Mouse (Mus musculus) gastrocnemius, postnatal 10 days (tissue): Measurements from ENCODE around the gene Camta1. TPM values are rescaled to one million over a fixed set of nuclear protein-coding genes. Genes with fewer than 3 reads are reported as not detected.

Experiments
- DNase-seq: peaks from one replicate; pipeline ENCODE4 v3.0.0; 2021; ENCODE audit warnings: mixed read lengths
- total RNA-seq, 2 experiments: library from RNA; stranded (reverse); gene quantifications; 2 replicates each; pipeline ENCODE4 v1.2.3; 2021

Gene Camta1
- total RNA-seq, 2 experiments from 2014 or later: 71.6 to 82.8 TPM

DNA sequence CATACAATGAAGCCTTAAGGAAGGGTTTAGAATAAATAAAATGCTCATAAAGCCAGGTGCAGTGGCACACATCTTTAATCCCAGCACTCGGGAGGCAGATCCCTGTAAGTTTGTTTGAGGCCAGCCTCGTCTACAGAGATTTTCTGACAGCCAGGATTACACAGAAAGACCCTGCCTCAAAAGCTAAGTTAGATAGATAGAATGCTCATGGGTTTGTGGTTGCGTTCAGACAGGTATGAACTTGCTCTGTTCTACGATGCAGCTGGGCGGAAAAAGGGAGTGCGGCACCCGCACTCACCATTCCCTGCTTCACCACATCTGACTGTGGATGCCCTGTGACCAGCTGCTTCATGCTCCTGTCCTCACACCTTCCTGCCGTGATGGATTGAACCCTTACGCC is 882.2 kb downstream of the Camta1 start:
- no peak for DNase-seq

DNA sequence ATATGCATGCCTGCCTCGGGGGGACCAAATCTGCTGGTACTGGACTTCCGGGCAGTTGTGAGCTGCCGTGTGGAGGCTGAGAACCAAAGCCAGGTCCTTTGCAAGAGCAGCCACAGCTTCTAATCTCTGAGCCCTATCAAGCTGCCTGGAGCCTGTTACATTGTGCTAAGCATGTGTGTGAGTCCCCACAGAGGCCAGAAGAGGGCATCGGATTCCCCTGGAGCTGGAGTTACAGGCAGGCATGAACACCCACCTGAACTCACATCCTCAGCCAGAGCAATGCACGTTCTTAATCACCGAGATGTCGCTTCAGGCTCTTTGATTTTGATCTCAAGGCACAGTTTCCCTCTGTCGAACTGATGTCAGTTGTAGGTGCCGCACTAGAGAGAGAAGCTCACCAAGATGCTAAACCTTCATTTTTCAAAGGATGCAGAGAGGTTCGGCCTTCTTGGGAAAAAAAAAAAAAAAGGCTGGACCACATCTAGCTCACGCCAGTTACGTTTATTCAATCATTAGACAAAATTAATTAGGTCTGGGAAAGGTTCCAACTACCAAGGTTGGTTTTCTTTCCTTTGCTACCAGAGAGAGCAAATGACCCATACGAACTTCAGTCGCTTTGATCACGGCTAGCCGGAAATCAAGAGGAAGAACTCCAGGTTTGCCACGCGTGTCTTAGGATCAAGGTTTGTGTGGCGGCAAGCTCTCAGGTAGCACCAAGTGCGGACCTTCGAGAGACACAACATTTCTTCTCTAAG is 883.3 kb downstream of the Camta1 start:
- DNase-seq: no peak

DNA sequence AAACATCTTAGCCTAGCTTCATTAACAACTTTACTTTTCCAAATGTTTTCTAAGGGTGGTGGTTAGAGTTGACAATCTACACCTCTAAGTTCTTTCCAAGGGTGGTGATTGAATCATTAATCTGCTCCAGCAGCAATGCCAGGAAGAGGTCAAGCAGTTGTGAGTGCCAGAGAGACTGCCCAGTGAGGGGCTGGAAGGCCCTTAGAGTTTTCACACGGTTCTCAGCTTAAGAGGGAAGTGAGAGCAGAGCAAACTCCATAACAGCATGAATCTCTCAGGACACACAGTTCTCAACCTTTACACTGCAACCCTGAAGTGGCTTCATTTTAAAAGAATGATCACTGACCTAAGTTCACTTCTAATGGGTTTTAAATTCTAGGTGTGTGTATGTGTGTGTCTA is 886.5 kb downstream of the Camta1 start:
- DNase-seq: no peak

DNA sequence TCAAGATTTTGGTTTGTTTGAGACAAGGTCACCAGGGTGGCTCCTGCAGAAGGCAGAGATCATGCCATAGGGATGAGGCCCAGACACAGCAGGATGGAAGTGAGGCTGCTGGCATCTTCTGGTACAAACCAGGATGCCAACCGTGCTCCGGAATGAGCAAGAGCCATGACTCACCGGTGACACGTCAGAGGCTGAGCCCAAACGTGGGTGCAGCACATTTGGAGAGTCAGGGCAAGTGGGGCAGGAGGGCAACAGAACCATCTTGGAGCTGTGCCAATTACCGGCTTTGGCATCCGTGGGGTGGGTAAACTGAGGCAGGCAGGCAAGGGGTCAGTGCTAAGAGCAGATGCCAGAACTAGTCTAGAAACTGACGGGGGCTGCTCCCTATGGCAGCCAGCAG is 888.4 kb downstream of the Camta1 start:
- no peak for DNase-seq

DNA sequence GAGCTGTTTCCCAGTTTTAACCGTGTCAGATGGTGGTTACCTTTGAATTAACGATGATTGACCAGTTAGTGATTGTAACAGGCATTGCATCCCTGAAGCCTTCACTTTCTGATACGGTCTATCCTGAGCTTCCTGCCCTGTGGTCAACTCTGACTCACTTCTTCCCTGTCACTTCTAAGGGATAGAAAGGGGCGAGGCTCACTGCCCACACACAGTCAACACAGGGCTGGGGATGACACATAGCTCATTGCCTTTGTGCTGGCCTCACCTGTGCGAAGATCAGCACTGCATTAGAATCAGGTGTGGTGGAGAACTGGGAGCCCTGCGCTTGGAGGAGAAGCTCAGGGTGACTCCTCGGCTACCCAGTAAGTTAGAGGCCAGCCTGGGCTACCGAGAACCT is 892.7 kb downstream of the Camta1 start:
- DNase-seq: no peak

DNA sequence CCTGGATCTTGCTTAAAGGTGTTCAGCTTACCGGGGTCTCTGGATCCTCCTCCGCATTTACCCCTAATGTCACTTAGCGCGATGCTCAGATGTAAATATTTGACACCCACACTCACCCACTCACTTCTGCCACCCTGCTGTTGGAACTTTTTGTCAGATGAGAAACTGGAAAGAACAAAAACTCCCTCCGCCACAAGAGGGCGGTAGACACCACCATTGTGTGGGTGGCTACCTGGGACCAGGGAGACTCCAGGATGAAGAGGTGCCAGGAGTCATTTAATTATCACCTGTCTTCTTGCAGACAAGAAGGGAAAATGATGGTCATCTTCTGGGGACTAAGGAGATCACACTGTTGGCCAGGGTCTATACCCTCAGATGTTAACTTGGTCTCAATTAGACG is 895.1 kb downstream of the Camta1 start:
- peak; percentile 62 for DNase-seq

DNA sequence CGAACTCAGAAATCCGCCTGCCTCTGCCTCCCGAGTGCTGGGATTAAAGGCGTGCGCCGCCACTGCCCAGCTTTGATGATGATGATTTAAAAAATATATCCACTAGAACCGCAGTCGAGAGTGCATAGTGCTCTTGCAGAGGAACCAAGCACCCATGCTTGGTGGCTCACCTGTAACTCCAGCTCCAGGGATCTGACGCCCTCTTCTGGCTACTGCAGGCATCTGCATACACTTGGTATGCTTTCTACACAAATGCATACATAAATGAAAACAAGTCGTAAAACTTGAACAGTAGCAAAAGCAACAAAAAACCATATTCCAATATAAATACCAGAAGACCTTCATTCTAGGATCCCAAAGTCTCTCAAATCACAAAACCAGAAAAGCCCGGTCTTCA is 896.1 kb downstream of the Camta1 start:
- no peak for DNase-seq

DNA sequence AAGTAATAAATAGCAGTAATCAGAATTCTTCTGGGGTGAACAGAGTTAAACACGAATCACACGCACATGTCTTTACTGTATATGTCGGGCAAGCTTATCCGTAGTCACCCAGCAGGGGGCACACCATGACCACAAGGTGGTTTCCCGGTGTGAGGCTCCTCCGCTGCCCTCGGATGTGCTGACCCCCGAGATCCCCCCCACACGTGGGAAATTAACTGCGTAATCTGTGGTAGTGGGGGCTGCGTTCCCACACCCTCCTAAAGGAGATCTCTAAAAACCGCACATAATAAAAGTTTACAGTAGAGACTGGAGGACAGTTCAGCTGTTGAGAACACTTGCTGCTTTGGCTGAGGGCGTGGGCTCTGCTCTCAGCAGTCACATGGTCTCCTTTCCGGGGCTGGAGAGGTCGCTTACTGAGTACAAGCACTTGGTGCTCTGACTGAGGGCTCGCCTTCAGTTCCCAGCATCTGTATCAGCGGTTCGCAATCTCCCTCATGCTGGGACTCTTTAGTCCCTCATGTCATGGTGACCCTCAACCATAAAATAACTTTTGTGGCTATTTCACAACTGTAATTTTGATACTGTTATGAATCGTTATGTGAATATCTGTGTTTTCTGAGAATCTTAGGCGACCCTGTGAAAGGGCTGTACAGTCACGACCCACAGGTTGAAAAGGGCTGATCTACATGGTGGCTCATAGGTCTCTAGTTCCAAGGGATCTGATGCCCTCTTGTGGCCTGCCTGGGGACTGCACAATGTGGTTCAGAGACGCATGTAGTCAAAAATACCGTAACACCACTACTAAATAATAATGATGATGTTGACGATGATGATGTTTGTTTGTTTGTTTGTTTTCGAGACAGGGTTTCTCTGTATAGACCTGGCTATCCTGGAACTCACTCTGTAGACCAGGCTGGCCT is 896.8 kb downstream of the Camta1 start:
- peak; percentile 89 for DNase-seq

DNA sequence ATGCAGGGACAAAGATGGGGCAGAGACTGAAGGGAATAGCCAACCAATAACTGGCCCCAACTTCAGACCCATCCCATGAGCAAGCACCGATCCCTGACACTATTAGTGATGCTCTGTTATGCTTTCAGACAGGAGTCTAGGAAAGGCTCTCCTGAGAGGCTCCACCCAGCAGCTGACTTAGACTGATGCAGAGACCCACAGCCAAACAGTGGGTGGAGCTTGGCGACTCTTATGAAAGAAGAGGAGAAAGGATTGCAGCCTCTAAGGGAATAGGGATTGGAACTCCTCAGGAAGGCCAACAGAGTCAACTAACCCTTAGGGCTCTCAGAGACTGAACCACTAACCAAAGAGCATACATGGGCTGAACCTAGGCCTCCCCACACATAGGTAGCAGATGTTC is 898.0 kb downstream of the Camta1 start:
- DNase-seq: no peak

DNA sequence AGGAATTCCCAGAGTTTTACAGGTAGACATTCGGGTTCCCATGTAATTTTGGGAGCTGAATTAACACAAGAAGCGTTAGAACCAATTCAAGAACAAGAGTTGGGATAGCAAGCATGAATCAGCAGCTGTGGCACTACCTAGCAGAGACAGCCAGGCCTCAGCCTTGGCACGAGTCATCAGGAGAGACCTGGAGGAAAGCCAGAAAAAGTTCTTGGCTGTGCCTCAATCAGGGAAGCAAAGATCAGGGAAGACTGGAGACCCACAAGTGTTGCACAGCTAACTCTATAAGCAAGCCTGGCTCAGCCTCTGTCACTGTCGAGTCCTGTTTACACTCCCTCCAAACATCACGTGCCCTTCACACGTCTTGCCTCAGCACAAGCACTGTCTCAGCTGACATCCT is 899.4 kb downstream of the Camta1 start:
- DNase-seq: no peak

DNA sequence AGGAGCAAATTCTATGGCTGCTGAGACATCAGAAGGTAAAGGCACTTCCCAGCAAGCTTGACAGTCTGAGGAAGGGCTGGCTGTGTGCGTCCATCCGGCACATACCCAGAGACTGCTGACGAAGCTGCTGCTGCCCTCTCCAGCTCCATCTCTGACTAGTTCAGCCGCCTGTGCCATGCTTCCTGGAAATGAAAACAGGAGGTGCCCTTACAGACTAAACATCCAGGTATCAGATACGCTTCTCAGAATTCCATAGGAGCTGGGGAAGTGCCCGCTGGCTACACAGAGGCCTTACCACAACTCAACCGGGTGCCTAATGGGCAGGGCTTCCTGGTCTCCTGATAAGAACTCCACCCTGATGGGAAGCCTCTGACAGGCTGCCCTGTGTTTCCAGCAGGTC is 903.1 kb downstream of the Camta1 start:
- no peak for DNase-seq

DNA sequence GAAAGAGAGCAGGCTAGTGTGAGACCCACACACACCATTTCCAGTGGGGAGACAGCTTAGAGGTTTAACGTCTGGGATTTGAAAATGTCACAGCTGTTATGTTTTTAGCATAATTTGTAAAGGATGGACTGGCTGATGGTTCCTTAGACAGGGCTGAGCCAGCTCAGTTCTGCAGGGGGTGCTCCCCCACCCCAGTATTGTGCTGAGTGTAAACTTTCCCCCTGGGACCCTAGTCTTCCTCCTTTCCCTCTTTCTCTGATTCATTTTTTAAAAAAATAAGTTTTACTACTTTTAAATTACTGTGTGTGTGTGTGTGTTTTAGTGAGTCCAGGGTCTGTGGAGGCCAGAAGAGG is 904.6 kb downstream of the Camta1 start:
- DNase-seq: no peak

DNA sequence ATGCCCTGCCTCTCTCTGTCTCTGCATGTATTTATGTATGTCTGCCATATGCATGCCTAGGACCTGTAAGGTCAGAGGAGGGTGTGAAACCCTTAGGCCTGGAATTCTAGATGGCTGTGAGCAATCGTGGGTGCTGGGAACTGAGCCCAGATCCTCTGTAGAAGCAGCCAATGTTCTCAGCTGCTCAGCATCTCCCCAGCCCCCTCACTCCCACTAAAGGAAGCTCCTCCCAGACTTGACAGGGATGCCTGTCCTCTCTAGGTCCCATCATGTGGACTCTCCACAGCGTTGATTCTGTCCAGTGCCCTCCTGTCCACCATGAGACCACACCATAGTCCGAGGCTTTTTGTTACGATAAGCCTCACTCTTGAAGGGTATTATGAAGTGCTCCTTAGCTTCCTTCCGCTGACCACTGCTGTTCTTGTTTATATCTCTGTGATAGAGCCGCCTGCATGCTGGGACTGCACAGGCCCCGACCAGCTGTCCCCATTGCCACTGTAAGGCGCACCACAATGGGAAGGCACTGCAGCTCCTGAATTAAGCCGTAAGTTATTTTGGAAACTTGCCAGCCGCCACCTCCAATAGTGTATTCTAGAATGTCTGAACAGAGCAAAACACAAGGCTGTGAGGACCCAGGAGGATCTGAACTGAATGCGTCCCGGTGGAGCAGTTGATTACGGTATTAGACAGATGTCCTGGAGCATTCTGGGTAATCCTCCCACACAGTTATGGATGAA is 905.1 kb downstream of the Camta1 start:
- DNase-seq: no peak

DNA sequence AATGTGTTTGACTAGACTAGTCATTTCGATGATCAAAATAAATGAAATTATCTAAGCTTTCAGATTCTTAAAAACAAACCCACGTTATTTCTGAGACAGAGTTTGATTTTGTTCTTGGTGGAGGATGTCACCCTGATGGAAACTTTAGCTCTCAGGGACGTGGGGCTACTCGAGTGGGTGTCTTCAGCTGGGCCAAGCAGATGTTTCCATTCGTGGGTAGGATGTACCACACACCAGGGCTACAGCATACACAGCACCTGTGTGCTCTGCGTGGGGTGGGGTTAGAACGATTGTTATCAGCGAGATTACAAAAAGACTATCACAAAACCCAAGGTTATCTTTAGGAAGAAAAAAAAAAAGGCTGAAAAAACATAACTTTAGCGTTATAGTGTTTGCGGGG is 910.7 kb downstream of the Camta1 start:
- DNase-seq: no peak

DNA sequence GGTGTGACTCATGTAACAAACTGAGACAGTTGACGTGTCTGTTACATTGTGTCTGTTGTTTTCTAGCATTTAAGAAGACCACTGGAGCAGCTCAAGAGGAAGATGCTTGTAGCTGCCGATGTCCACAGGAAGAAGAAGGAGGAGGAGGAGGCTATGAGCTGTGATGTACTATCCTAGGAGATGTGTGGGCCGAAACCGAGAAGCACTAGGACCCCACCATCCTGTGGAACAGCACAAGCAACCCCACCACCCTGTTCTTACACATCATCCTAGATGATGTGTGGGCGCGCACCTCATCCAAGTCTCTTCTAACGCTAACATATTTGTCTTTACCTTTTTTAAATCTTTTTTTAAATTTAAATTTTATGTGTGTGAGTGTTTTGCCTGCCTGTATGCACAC is 917.0 kb downstream of the Camta1 start:
- no peak for DNase-seq

DNA sequence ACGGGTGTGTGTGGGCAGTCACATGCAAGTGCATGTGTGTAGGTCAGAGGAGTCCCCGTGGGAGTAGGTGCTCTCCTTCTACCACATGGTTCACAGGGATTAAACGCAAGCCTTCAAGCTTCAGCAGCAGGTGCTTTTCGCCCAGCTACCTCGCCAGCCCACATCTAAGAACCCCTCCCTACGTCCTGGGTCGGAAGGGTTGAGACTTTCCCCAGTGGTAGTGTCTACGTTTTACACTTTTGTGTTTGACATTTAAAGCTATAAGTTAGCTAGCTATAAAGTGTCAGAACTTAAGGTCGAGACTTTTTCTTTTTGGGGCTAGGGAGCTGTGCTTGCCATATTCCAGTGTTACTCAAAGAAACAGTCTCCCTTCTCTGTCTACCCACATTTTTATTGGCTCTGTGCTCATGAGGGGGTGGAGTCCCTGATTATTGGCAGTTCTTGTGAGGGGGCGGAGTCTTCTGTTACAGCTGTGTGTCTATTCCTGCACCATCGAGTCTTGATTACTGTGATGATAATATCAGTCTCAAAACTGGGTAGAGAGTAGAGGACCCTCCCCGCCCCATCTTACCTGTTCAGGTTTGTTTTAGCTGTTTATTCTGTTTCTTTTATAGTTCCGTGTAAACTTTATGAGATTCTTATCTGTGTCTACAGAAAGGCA is 921.6 kb downstream of the Camta1 start:
- no peak for DNase-seq

DNA sequence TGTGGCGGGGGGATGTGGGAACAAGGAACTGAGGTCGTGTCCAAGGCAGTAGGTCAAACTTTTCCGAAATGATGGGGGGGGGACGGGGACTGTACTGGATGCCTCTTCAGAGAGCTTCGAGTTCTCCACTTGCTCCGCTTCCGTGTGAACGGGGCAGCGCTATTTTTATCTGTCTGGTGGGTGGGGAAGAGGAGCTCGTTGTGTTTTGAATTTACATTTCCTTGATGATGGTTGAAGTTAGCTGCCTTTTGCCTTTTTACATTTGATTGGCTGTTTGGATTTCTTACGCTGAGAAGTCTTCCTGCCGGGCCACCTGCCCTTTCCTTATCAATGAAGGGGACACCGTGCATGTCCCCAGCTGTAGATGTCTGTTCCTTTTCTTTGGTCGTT is 923.6 kb downstream of the Camta1 start:
- DNase-seq: no peak

DNA sequence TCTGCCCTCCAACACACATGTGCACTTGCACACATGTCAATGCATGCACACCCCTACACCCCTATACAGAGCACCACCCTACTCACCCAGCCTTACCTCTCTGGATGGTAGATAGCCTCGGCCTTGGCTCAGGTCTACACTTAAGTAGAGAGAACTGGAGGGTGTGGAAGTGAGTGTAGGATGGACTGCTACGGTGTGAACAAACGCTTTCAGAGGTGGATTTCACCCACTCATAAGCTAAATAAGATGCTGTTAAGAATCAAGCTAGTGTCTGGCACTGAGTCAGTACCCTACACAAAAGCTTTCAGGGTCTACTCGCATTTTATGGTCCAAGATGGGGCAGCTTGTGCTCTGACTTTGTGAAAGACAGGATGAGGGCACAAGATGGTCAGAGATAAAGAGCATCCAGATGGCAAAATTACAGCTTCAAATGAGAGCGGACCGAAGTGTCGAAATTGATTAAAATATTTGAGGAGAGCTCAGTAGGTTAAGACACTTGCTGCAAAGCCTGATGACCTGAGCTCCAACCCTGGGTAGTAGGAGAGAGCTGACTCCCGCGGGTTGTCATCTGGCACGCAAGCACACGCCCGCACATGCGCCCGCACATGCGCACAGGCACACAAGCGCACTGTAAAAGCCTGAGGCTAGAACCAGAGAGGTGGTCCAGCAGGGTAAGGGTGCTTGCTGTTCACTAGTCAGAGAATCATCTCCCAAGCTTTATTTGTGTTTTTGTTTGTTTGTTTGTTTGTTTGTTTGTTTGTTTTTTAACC is 924.2 kb downstream of the Camta1 start:
- peak; percentile 18 for DNase-seq

DNA sequence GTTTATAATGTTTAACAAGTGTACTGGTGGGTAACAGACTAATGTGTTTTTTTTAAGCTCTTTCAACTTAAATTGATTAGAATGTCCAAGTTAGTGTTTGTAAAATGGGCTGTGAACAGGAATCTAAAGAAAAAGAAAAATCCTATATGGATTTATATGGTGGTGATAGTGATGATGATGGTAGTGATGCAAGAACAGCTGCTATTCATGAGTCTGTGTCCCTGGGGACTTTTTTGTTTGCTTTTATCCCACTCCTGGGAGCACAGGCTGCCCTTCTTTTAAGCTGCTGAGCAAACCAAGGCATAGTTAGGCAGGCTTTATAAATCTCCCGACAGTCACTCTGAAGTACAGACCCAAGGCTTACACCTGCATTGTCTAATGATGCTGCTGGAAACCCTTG is 928.2 kb downstream of the Camta1 start:
- DNase-seq: no peak

DNA sequence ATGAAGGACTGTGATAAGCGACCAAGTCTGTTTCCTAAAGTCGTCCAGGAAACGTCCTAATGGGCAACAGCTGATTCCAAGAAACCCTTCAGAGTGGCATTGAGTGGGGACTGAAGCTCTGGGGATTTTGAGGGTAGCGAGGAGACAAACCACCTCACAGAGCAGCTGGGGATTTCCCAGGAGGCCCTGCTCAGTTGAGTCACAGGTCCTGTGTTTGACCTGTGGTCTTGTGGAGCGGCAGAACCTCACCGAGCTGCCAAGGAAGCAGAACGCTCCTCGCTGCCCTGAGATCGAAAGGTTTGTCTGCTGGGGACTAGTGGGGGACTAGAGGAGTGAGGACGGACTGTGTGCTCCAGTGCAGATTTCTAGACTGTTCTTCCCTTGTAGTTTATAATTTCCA is 933.9 kb downstream of the Camta1 start:
- no peak for DNase-seq

DNA sequence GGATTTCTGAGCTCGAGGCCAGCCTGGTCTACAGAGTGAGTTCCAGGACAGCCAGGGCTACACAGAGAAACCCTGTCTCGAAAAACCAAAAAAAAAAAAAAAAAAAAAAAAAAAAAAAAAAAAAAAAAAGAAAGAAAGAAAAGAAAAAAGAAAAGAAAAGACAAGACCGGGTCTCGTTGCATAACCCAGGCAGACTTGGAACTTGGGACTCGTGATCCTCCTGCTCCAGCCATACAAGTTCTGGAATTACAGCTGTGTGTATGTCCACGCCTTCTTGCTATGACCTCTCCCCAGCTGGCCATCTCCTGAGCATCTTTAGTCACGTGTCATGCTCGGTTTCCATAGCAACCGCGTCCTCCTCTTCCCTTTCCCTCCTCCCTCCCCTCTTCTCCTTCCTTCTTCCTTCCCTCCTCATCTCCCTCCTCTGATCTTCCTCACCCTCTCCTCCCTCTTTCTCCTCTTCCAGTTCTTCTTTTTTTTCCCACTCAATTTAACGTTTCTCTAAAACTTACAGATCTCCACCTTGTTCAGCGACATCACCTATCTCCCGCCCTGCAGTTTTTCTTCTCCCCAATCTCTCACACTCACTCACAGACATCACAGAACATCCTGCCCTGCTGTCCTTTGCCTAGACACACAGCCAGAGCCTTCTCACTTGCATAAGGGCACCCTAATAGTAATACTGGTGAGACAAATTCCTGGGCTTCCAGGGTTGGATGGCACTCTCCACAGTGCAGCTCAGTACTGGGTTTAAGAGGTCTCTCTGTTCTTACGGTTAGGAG is 934.6 kb downstream of the Camta1 start:
- no peak for DNase-seq
